Mouse (Mus musculus): Measurements from ENCODE around the gene P3h3. TPM values are rescaled to one million over a fixed set of nuclear protein-coding genes. Genes with fewer than 3 reads are reported as not detected.

P3h3 gene
- polyA plus RNA-seq, 1 experiment = 8.7 TPM

DNA sequence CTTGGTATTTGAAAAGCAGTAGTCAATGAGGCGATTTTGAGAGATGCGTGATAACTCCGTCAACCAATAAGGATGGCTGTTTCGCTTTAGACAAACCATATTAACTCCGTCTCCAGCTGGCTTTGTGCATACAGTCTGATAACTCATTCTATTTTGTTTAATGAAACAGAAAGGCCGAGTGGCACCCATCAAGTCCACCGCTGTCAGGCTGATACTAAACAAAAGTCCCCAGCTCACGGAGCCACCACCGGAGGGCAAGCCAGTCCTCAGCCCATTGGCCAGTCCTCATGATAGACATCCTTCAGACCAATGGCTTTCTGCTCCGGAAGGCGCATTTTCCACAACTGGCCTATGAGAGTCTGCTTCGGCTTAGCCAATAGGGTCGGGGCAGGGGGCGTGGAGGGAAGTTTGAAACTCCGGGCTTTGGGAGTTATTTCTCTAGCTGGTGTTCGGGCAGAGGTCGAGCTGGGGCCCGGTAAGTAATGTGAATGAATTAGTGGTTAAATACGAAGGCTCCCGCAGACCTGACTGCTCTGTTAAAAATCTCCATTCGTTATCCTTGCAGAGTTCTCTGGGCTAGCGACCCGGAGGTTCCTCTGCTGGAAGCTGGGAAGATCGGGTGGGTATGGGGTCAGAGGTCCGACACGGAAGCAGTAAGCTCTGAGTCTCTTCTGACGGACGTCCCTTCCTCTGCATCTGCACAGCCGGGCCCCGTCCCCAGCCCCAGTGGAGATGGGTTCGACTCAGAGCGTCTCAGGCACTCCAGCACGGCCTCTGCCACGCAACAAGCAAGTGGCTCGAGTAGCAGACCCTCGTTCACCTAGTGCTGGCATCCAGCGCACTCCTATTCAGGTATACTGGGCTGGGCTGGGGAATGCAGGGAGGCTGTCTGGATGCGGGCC is 27.5 kb downstream of the P3h3 start:
- H3K36me3 ChIP-seq (ENCODE audit: control insufficient read depth, insufficient read depth, low read length) = peaks cover 9% of the 10 kb centered on the region
- H3K4me3 ChIP-seq (ENCODE audit: low read depth, low read length) = peak overlapping the region; percentile 71
- under 1% methylated on average over 38 of the region's 38 CpGs for WGBS
- H3K27me3 ChIP-seq (ENCODE audit: control insufficient read depth, insufficient read depth, low read length) = no peaks in the 10 kb centered on the region
- peaks cover 9% of the 10 kb centered on the region for H3K4me1 ChIP-seq (ENCODE audit: control insufficient read depth, insufficient read depth, insufficient read length, low read length)
- TF ChIP-seq POLR2A (IDR thresholded peaks at IDR 0.05; ENCODE audit: low read depth, low read length) = peak; percentile 15; the same call in 1 of the 2 replicates
- TF ChIP-seq CTCF (IDR thresholded peaks at IDR 0.05; ENCODE audit: extremely low read depth, insufficient read length, insufficient replicate concordance, low read depth, low read length) = 0 out of 2 replicates have a peak, but pooled peaks have one; percentile 17
- H3K27ac ChIP-seq (ENCODE audit: insufficient read depth, low read depth, low read length) = peak overlapping the region; percentile 89

DNA sequence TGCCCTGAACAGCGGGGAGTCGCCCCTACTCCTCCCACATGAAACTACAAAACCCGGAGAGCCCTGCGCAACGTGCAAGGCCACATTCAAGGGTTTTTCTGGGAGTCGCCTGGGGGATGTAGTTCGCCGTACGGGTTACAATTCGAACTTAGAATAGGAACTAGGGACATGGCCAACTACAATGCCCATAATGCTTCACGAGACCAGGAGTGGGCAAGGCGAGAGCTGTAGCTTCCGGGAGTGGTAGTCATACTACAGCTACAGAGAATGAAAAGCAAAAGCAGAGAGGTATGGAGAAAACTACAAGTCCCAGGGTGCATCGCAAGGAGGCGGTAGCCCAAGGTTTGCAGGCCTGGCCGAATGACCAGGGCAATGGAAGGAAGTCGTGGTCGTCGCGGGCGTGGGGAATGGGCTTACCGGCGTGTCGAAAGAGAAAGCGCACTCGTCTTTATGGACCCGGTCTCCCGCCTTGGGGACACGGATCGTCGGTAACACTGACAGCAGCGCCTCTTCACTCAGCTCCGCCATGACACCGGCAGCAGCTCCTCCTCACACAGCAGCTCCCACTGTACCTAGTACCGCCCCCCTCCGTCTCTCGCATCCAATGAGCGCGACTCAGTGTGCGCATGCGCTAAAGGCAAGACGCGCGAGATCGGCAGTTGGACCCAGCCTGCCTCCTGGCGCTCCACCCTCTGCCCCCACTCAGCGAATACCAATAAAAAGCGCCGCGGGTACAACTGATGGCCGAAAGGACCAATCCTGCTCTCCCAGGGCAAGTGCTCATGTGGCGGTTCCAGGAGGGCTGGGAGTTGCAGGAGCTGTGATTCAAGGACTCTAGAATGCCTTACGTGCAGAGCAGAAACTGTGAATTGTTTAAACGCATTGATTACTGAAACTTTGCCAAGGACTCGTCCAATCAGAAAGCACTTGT is 28.4 kb downstream of the P3h3 start, which contains the start of the genes Usp5 and Cdca3:
Gene Usp5, minus strand, starts transcription at position 617 of the 931 bp plus-strand sequence.
Gene Cdca3, plus strand, starts transcription at position 680 of the 931 bp plus-strand sequence.
- Histone ChIP-seq H3K27ac (ENCODE audit: insufficient read depth, low read depth, low read length) (peak within 1 kb of the TSS; percentile 89), H3K4me3 (ENCODE audit: low read depth, low read length) (peak within 1 kb of the TSS; percentile 71), H3K36me3 (ENCODE audit: control insufficient read depth, insufficient read depth, low read length) (peaks cover 18% of the 10 kb centered on the region), H3K4me1 (ENCODE audit: control insufficient read depth, insufficient read depth, insufficient read length, low read length) (peaks cover 9% of the 10 kb centered on the region), H3K27me3 (ENCODE audit: control insufficient read depth, insufficient read depth, low read length) (no peaks in the 10 kb centered on the region)
- under 1% methylated on average over 55 of the region's 55 CpGs for WGBS
- TF ChIP-seq POLR2A (IDR thresholded peaks at IDR 0.05; ENCODE audit: low read depth, low read length) = peak; percentile 56; the same call in 1 of the 2 replicates
- TF ChIP-seq CTCF (IDR thresholded peaks at IDR 0.05; ENCODE audit: extremely low read depth, insufficient read length, insufficient replicate concordance, low read depth, low read length) = 0 out of 2 replicates have a peak, but pooled peaks have one; percentile 12

DNA sequence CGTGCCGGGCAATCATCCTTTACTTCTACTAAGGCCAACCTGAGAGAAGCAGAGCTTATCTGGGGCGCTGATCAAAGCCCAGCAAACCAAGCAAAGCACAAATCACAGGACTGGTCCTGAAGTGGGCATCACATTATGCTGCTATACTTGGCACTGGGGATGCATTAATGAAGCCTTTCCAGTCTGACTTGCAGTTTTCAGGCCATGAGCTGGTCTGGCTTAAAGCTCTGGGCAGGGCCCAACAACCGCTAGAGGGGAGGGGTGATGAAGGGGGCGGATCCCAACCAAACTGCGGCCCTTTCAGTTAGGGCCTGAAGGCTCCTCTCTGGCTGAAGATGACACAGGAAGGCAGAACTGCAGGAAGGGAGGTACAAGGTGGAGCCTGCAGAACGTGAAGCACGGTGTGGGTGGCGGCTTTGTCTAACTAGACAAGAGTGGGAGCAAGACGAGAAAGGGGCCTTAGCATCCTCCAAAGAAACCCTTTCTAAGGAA is 29.4 kb downstream of the P3h3 start:
- Histone ChIP-seq H3K27me3 (ENCODE audit: control insufficient read depth, insufficient read depth, low read length) (no peaks in the 10 kb centered on the region), H3K4me1 (ENCODE audit: control insufficient read depth, insufficient read depth, insufficient read length, low read length) (peaks cover 9% of the 10 kb centered on the region), H3K4me3 (ENCODE audit: low read depth, low read length) (peak overlapping the region; percentile 52), H3K27ac (ENCODE audit: insufficient read depth, low read depth, low read length) (no peak overlapping the region), H3K36me3 (ENCODE audit: control insufficient read depth, insufficient read depth, low read length) (peaks cover 28% of the 10 kb centered on the region)
- TF ChIP-seq POLR2A (IDR thresholded peaks at IDR 0.05; ENCODE audit: low read depth, low read length) (no peak; the same call in 1 of the 2 replicates), CTCF (IDR thresholded peaks at IDR 0.05; ENCODE audit: extremely low read depth, insufficient read length, insufficient replicate concordance, low read depth, low read length) (no peak)
- WGBS = 17% methylated on average over 10 of the region's 10 CpGs

DNA sequence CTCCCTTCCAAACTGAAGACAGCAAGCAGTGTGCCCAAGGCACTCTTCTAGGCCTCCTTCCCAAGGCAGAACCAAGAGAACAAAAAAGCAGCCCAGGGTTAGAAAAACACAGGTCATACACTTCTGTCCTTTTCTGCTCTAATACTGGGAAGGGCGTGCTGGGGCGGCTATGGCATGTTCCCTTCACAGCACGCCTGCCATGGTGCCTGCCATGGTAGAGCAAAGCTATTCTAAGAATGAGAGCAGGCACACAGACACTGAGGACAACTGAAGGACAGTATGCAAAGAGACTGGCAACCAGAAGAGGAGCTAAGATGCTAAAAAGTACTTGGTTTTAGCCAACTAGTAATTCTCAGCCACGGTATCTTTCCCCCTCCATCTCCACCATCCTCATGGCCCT is 35.5 kb downstream of the P3h3 start:
- TF ChIP-seq CTCF (IDR thresholded peaks at IDR 0.05; ENCODE audit: extremely low read depth, insufficient read length, insufficient replicate concordance, low read depth, low read length) (no peak), POLR2A (IDR thresholded peaks at IDR 0.05; ENCODE audit: low read depth, low read length) (no peak)
- Histone ChIP-seq H3K27me3 (ENCODE audit: control insufficient read depth, insufficient read depth, low read length) (no peaks in the 10 kb centered on the region), H3K4me3 (ENCODE audit: low read depth, low read length) (no peak overlapping the region), H3K27ac (ENCODE audit: insufficient read depth, low read depth, low read length) (no peak overlapping the region), H3K4me1 (ENCODE audit: control insufficient read depth, insufficient read depth, insufficient read length, low read length) (no peaks in the 10 kb centered on the region), H3K36me3 (ENCODE audit: control insufficient read depth, insufficient read depth, low read length) (peaks cover 77% of the 10 kb centered on the region)
- 95% methylated on average over 4 of the region's 4 CpGs for WGBS

DNA sequence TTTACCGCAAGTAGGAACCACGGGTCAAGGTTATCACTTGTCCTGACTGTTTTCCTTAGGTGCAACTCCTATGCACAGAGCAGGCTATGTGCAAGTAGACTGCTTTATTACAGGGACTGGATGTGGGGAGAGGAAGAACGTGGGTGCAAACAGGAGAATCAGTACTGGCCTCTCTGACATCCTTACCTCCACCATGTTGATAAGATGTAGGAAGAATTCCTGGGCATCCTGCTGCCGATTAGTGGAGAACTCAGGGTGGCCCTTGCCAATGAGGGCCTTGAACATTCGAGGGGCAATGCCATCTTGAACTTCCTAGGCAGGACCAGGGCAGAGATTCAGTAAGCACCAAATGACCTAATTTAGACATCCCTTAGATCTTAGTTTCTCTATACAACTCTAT is 36.7 kb downstream of the P3h3 start:
- Histone ChIP-seq H3K27me3 (ENCODE audit: control insufficient read depth, insufficient read depth, low read length) (no peaks in the 10 kb centered on the region), H3K27ac (ENCODE audit: insufficient read depth, low read depth, low read length) (no peak overlapping the region), H3K36me3 (ENCODE audit: control insufficient read depth, insufficient read depth, low read length) (peaks cover 79% of the 10 kb centered on the region), H3K4me1 (ENCODE audit: control insufficient read depth, insufficient read depth, insufficient read length, low read length) (no peaks in the 10 kb centered on the region), H3K4me3 (ENCODE audit: low read depth, low read length) (no peak overlapping the region)
- 94% methylated on average over 5 of the region's 5 CpGs for WGBS
- TF ChIP-seq CTCF (IDR thresholded peaks at IDR 0.05; ENCODE audit: extremely low read depth, insufficient read length, insufficient replicate concordance, low read depth, low read length) = no peak
- TF ChIP-seq POLR2A (IDR thresholded peaks at IDR 0.05; ENCODE audit: low read depth, low read length) = no peak

DNA sequence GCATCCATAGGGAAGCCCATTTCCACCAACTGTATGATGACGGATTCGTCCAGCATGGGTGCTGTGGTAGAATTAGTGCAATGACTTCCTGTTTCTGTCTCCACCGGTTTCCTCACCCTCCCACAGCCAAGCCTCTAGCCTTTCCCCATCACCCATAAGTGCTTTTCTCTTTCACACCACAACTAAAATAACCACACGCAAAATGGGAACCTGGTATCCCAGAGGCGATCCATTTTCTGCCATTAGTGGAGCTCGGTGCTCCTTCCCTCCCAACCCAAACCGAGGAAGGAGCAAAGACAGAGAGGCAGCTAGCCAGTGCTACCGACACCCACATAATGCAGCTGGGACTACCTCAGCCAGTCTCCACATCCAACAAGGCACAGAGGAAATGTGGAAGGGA is 39.6 kb downstream of the P3h3 start:
- whole genome bisulfite sequencing = 83% methylated on average over 8 of the region's 8 CpGs

More for the DNA sequence above, 39.6 kb downstream of the P3h3 start:
- Histone ChIP-seq H3K27me3 (ENCODE audit: control insufficient read depth, insufficient read depth, low read length) (no peaks in the 10 kb centered on the region), H3K4me1 (ENCODE audit: control insufficient read depth, insufficient read depth, insufficient read length, low read length) (peaks cover 5% of the 10 kb centered on the region; the same call in 1 of the 2 replicates), H3K36me3 (ENCODE audit: control insufficient read depth, insufficient read depth, low read length) (peaks cover 55% of the 10 kb centered on the region), H3K27ac (ENCODE audit: insufficient read depth, low read depth, low read length) (no peak overlapping the region), H3K4me3 (ENCODE audit: low read depth, low read length) (no peak overlapping the region)
- no peak for TF ChIP-seq POLR2A (IDR thresholded peaks at IDR 0.05; ENCODE audit: low read depth, low read length)
- no peak for TF ChIP-seq CTCF (IDR thresholded peaks at IDR 0.05; ENCODE audit: extremely low read depth, insufficient read length, insufficient replicate concordance, low read depth, low read length)
